Mouse (Mus musculus): ENCODE data around the gene Lemd2.

Gene Lemd2

DNA sequence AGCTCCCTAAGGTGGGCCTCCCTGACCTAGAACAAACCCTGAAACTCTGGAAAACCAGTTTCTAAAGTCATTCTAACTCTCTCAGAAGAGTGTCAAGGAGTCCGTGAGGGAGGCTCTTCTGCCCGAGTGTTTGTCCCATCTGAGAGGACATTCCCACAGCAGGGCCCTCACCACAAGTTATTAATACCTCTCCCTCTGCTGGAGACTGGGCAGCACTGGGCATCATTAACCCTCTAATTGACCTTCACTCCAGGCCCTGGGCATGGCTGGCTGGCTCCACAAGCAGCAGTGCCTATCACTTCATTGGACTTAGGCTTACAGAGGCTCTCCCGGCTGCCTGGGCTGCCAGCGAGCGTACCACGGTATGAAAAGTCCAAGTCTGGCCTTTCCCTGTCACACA is 45.8 kb downstream of the Lemd2 start:
- in situ Hi-C loops (cut with MboI): no loop called here

GRCm38 (mm10) chr17:27155752-27156151 is 48.5 kb downstream of the Lemd2 start:
- in situ Hi-C loops (cut with MboI): no loop called here

GRCm38 (mm10) chr17:27154881-27155280 is 49.4 kb downstream of the Lemd2 start:
- in situ Hi-C loops (cut with MboI): no loop called here

- in situ Hi-C loops (cut with MboI): no loop called here
Observed at GRCm38 (mm10) chr17:27154256-27154655, 50.0 kb downstream of the Lemd2 start.

- in situ Hi-C loops (cut with MboI): no loop called here
Observed at GRCm38 (mm10) chr17:27153773-27154193, 50.5 kb downstream of the Lemd2 start.

DNA sequence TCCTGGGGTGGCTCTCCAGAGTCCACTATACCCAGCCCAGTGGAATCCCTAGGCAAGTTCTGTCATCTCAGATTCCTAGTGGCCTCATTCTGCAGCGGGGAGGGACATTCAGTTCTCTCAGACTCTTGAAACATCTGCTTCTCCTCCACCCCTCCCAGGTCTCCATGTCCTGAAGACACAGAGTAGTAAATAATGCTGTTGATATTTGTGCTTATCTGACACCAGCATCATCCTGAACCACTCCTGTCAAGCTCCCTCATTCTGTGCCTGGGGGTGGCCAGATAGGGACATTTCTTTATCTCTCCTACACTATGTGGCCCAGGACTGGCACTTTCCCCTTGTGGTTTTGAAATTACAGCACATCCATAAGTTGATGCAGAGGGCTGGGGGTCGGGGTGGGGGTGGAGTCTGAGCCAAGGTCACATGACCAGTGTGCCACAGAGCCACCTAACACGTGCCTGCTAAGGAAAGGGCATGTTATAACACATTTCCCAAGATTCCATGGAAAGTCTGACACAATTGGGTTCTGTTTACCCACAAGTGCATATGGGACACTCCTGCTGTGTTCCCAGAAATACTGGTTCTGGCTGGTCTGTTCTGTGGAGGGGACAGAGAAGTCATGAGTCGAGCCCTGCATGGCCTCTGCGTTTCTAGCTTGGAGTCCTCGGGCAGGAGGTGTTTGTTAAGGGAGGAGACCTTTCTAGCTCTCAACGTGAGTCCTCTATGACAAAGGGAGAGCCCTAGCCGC is 51.1 kb downstream of the Lemd2 start:
- in situ Hi-C loops (cut with MboI): no loop called here

DNA sequence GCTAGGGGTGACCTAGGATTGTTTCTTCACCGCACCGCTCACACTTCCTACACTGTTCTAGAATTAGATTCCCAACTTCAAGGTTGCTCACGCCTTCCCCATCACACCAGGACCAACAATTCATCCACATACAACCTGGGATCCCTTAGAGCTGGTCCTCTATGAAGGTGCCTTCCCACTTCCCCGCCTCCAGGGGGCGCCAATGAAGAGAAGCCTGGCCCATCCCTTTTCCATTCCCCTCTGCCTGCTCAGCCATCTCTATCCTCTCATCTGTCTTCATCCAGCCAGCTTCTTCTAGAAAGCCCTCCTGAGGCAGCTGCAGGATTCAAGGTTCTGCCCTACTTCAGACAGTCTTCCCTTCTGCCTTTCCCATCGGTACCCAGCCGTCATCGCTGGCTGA is 52.9 kb downstream of the Lemd2 start:
- in situ Hi-C loops (cut with MboI): no loop called here

GRCm38 (mm10) chr17:27150871-27151270 is 53.4 kb downstream of the Lemd2 start:
- in situ Hi-C loops (cut with MboI): no loop called here

DNA sequence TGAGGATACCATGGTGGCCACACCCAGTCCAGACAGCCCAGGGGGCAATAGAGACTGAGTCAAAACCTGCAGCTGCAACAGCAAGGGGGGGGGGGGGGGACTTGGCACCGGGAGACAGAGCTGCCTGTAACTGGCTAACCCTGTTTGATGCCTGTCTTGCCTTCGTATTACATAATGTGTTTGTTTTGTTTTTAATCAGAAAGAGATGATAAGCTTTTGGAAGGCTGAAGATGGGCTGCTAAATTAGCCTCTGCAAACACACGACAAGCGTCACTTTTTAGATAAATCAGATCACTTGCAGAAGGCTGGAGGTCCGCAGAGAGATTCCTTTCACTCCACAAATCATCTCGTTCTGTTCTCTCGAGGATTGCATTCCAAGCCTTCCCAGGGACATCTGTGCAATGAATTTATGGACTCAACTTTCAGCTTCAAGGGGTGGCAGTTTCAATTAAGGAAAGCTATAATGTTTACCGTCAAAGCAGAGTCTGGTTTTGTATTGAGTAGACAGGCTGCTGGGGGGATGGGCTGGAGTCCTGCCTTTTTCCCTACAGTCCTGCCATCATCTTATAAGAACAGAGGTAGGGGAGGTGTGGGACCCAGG is 57.8 kb downstream of the Lemd2 start:
- in situ Hi-C loops (cut with MboI): no loop called here

DNA sequence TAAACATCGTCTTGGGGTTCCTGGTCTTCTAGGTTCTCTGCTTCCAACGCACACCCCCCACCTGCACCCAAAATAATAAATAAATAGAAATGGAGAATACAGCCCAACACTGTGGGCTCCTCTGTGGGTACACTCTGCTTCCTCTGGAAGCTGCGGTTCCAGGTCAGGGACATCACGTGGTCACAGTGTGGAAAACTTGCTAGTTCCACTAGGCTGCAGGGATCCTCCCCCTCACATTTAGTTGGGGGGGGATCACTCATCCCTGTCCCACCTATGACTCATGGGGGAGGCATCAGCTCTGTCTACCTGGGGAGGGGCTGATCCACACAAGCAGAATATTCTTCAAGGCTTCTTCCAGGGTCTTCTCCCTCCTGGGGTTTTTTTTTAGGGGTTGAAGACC is 60.1 kb downstream of the Lemd2 start:
- in situ Hi-C loops (cut with MboI): no loop called here

DNA sequence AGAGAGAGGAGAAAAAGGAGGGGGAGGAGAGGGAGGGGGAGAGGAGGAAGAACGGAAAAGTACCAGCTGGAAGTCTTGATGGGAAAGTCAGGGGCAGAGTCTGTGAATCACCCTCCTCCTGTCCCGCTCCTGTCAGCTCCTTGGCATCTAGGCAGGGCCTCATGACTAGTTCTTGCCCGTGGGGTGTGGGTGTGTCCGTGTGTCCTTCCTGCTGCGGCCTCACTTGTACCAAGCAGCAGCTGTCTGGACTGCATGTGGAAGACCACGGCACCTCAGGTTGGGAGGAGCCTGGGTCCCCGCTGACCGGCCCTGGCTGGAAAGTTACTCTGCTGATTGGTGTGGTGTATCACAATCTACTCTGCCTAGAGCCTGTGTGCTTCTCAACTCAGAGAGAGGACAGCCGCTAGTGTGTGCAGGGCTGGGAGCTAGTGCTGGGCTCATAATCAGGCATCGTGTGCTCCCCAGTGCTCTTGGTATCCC is 62.3 kb downstream of the Lemd2 start:
- in situ Hi-C loops (cut with MboI): no loop called here

DNA sequence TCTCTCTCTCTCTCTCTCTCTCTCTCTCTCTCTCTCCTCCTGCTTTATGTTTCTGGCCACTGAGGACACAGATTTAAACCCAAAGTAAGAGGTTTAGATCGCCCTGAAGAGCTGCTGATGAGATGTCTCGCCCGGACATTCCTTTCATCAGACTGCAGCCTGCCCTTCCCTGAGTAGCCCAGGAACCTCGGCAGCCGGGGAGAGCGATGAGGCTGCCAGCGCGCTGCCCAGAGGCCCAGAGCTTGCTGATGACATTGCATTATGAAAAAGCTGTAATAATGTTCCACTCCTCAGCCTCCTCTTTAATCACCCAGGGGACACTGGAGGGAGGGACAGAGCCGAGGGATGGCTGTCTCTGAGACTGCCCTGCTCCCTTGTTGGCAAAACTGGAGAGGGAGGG is 64.0 kb downstream of the Lemd2 start:
- in situ Hi-C loops (cut with MboI): no loop called here
